Mouse (Mus musculus): ENCODE results near the gene Ect2. TPM values are rescaled to one million over a fixed set of nuclear protein-coding genes. Genes with fewer than 3 reads are reported as not detected.

Ect2 gene
- polyA plus RNA-seq, 1 experiment from 2014 or later: 13.6 TPM

DNA sequence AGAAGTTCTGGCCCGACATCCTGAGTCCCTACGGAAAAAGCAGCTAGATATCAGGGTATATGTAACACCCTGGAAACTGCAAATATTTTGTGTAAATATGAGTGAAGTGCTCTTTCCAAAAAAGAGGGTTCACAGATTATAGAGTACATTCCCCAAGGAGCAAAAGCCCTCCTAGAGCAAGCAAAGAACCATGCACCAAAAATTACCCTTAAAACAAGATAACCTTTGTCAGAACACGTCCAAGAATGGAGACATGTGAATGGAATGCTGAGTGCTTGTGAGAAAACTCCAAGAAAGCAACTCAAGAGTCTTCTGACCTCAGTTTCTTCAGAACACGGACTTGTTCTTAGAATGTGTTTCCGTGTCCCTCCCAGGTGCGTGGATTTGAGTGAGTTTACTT, 50.7 kb downstream of the Ect2 start:
- H3K4me3 ChIP-seq: no peak overlapping the region
- 94% methylated on average over 6 of the region's 6 CpGs for WGBS
- ATAC-seq (ENCODE audit: low FRiP score, low read depth): no peak

DNA sequence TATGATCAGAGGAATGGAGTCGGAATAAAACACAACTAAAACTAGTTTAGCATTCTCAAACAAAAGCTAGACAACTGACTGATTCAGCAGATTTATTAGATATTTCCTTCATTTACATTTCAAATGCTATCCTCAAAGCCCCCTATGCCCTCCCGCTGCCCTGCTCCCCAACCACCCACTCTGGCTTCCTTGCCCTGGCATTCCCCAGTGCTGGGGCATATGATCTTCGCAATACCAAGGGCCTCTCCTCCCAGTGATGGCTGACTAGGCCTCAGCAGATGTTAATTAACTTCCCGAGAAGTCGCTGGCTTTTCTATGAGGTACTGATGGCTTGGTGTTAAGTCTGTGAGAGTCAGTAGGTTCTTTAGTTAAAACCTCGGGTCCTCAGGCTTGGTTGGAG, 55.0 kb downstream of the Ect2 start:
- H3K36me3 ChIP-seq: no peaks in the 10 kb centered on the region
- H3K27ac ChIP-seq (replicated peaks): no peak overlapping the region
- WGBS: 91% methylated on average over 6 of the region's 6 CpGs
- no peak overlapping the region for H3K4me3 ChIP-seq
- H3K4me1 ChIP-seq (replicated peaks): no peaks in the 10 kb centered on the region
- no peak overlapping the region for H3K9ac ChIP-seq
- H3K9me3 ChIP-seq: no peaks in the 10 kb centered on the region
- no peak for ATAC-seq (ENCODE audit: low FRiP score, low read depth)
- H3K4me2 ChIP-seq: no peak overlapping the region
- H3K27me3 ChIP-seq: no peaks in the 10 kb centered on the region

More for the DNA sequence above, 50.7 kb downstream of the Ect2 start:
- Histone ChIP-seq H3K9me3 (no peaks in the 10 kb centered on the region), H3K36me3 (no peaks in the 10 kb centered on the region), H3K27me3 (no peaks in the 10 kb centered on the region), H3K4me2 (no peak overlapping the region), H3K27ac (replicated peaks) (no peak overlapping the region), H3K4me1 (replicated peaks) (no peaks in the 10 kb centered on the region), H3K9ac (no peak overlapping the region)

DNA sequence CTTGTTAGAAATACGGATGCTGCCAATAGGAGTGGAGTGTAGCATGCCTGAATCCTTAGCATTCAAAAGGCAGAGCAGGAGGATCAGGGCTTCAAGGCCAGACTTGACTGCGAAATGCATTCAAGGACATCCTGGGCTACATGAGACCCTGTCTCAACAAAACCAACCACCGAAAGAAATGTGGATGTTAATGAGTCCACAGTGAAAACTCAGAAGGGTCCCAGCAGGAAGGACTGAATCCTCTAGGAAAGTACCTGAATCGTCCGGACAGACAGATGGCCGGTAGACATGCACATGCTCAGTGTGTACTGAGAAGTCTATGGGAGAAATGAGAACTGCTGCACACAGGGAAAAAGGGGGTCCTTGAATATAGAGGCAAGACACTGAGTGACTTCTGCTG, 67.5 kb downstream of the Ect2 start:
- ATAC-seq (ENCODE audit: low FRiP score, low read depth): no peak
- Histone ChIP-seq H3K4me1 (replicated peaks) (no peaks in the 10 kb centered on the region), H3K27me3 (no peaks in the 10 kb centered on the region), H3K4me3 (no peak overlapping the region), H3K9ac (no peak overlapping the region), H3K27ac (replicated peaks) (no peak overlapping the region), H3K4me2 (no peak overlapping the region), H3K9me3 (no peaks in the 10 kb centered on the region), H3K36me3 (no peaks in the 10 kb centered on the region)
- 97% methylated on average over 6 of the region's 6 CpGs for whole genome bisulfite sequencing

DNA sequence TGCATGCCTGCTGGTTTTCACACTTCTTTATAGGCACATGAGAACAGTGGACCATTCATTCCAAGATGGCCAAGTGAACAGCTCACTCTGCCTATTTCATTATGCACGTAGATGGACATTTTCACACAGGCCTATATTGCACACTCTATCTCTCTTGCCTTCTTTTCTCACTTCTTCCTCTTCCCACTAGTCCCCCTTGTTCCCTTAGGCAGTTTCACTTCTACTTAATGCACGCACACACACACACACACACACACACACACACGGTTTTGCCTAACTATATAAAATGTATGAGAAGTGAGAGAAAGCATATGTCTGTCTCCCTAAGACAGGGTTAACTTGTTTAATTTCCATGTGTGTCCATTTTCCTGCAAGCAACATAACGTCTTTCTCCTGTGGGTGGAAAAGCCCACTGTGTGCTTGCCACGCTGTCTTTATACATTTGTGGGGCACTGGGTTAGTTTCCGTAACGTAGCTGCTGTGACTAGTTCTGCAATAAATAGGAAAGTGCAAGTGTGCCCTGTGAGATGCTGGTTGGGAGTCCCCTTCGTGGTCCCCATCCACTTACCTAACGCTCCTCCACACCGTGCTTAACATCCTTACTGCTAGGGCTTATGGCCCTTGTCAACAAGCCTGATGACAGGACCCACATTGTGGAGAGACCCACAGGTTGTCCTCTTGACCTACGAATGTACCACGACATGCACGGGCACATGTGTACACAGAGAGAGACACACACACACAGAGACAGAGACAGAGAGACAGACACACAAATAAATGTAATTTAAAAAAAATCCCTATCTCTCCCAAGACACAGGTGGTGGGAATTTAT, 72.2 kb downstream of the Ect2 start:
- no peak for ATAC-seq (ENCODE audit: low FRiP score, low read depth)
- H3K9ac ChIP-seq: no peak overlapping the region
- H3K4me2 ChIP-seq: no peak overlapping the region
- H3K4me1 ChIP-seq (replicated peaks): no peaks in the 10 kb centered on the region
- H3K9me3 ChIP-seq: no peaks in the 10 kb centered on the region
- no peaks in the 10 kb centered on the region for H3K36me3 ChIP-seq
- 90% methylated on average over 13 of the region's 13 CpGs for WGBS
- no peak overlapping the region for H3K4me3 ChIP-seq
- H3K27ac ChIP-seq (replicated peaks): no peak overlapping the region
- H3K27me3 ChIP-seq: no peaks in the 10 kb centered on the region

DNA sequence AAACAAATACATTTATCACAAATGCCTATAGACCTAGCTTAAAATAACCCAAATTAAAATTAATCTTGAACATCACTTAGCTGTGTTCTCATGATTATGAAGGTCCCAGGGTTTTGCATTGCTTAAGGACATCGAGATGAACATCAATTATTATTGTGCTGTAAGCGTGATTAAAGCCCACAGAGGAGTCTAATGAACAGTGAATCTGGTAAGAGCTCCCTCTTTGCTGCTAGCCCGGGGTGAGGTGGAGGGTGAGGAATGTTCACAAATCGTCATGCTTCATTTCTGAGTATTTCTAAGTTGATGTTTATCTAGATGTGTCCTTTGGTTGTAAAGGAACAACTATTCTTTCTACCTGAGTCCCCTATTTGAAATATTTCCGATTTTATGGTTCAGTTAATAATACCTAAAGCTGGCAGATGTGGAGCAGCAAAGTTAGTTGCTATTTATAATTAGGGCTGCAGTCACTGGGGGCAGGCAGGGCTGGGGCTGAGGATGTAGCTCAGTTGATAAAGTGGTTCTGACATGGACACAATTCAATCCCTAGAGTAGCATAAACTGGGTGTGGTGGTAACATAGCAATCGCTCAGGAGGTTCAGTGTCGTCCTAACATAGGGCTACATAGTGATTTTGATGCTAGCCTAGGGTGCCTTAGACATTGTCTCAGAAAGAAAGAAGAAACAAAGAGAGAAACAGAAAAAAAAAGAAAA, 73.5 kb downstream of the Ect2 start:
- ATAC-seq (ENCODE audit: low FRiP score, low read depth): no peak
- Histone ChIP-seq H3K27ac (replicated peaks) (no peak overlapping the region), H3K9me3 (no peaks in the 10 kb centered on the region), H3K9ac (no peak overlapping the region), H3K4me3 (no peak overlapping the region), H3K27me3 (no peaks in the 10 kb centered on the region), H3K4me1 (replicated peaks) (no peaks in the 10 kb centered on the region), H3K4me2 (no peak overlapping the region), H3K36me3 (no peaks in the 10 kb centered on the region)
- 65% methylated on average over 7 of the region's 7 CpGs for WGBS

DNA sequence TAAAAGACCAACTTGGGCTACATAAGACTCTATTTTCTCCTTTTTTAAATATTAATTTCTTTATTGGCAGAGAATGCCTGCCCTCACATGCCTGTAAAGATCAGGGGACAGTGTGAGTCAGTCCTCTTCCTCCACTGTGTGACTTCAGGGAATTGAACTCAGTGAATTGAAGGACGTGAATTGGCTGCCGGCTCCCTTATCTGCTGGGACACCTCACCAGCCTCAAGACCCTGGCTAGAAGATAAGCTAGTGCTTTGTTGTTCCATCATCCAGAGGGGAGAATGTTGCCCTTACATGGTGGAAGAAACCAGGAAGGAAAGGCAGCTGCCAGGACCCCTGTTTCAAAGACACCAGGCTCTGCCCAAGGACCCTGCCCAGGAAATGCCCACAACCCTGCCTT, 79.8 kb downstream of the Ect2 start:
- Histone ChIP-seq H3K4me1 (replicated peaks) (no peaks in the 10 kb centered on the region), H3K27me3 (no peaks in the 10 kb centered on the region), H3K36me3 (no peaks in the 10 kb centered on the region), H3K4me2 (no peak overlapping the region), H3K9me3 (no peaks in the 10 kb centered on the region), H3K4me3 (no peak overlapping the region), H3K27ac (replicated peaks) (no peak overlapping the region), H3K9ac (no peak overlapping the region)
- WGBS: 100% methylated on average over 2 of the region's 2 CpGs
- no peak for ATAC-seq (ENCODE audit: low FRiP score, low read depth)

DNA sequence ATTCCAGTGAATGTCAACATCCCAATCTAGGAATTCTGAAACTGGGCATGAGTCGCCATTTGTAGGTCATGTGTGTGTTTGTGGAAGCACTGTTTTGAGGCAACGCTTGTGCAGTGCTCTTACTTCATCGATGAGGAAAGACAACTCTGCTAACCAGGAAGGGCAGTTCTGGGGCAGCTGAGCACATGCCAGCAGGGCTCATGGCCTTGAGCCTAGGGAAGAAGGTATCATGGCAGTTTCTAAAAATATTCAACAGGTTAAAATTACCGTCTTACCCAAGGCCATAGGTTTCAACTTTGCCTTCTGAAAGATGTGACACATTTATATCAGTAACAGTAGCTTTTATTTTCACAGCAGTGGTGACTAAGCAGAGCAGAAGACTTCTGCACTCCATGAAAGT, 82.0 kb downstream of the Ect2 start:
- H3K36me3 ChIP-seq: no peaks in the 10 kb centered on the region
- no peaks in the 10 kb centered on the region for H3K27me3 ChIP-seq
- no peak overlapping the region for H3K4me2 ChIP-seq
- H3K27ac ChIP-seq (replicated peaks): no peak overlapping the region
- H3K9me3 ChIP-seq: no peaks in the 10 kb centered on the region
- no peak overlapping the region for H3K4me3 ChIP-seq
- H3K9ac ChIP-seq: no peak overlapping the region
- WGBS: 95% methylated on average over 4 of the region's 4 CpGs
- ATAC-seq (ENCODE audit: low FRiP score, low read depth): no peak
- H3K4me1 ChIP-seq (replicated peaks): no peaks in the 10 kb centered on the region

DNA sequence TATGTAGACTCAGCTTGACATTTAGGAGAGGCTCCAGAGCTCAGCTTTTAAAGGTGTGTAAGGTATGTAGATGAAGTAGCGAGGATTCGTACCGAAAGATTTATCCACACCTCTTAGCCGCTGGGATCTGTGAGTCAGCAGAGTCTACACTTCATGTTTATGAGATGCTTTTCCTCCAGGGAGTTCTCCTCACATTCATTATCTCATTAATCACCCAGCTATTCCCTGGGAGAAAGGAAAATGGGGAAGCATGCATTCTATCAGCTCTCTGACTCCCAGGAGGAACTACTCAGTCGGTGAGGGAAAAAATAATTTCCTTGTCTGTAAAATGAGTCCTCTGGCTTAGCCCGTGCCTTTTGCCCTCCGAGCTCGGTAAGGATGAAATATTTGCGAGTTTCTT, 83.3 kb downstream of the Ect2 start:
- Histone ChIP-seq H3K4me2 (0 out of 2 replicates have a peak overlapping the region, but pooled peaks have one; percentile 4), H3K4me1 (replicated peaks) (no peaks in the 10 kb centered on the region), H3K27me3 (no peaks in the 10 kb centered on the region), H3K9me3 (no peaks in the 10 kb centered on the region), H3K9ac (no peak overlapping the region), H3K27ac (replicated peaks) (0 out of 2 replicates have a peak overlapping the region, but pooled peaks have one; percentile 18), H3K36me3 (no peaks in the 10 kb centered on the region), H3K4me3 (no peak overlapping the region)
- 46% methylated on average over 9 of the region's 9 CpGs for WGBS
- 0 out of 2 replicates have a peak, but pooled peaks have one; percentile 66 for ATAC-seq (ENCODE audit: low FRiP score, low read depth)

DNA sequence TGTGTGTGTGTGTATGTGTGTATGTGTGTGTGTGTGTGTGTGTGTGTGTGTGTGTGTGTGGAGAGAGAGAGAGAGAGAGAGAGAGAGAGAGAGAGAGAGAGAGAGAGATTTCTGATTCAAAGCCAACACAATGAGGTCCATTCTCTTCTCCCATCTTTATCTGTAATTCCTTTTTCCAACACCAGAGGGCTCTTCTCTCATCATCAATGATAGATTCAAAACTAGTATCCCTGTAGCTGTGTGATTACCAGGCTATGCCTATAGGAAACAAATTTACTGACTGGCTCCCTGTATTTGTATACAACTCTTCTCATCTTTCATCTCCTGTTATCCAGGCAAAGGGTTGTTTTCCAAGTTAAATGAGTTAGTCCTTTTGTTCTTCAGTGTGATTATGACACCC, 86.5 kb downstream of the Ect2 start:
- Histone ChIP-seq H3K36me3 (no peaks in the 10 kb centered on the region), H3K4me2 (no peak overlapping the region), H3K27ac (replicated peaks) (no peak overlapping the region), H3K4me3 (no peak overlapping the region), H3K4me1 (replicated peaks) (no peaks in the 10 kb centered on the region), H3K9me3 (no peaks in the 10 kb centered on the region), H3K9ac (no peak overlapping the region), H3K27me3 (no peaks in the 10 kb centered on the region)
- no peak for ATAC-seq (ENCODE audit: low FRiP score, low read depth)

DNA sequence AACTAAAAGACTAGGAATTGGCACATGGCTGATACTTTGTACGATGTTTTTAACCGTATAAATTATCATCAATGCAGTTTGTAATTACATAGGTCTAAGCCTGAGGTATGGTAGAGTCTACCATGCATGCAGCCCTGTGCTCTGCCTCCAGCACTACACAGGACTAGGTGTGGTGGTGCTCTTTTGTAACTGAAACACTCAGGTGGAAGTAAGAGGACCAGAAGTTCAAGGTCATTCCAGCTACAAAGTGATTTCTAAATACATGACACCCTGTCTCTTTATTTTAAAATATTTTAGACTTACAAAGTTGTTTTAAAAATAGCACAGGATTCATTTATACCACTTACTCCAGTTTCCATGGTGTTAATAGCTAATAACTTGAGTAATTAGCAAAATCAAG, 88.8 kb downstream of the Ect2 start:
- Histone ChIP-seq H3K4me2 (no peak overlapping the region), H3K4me1 (replicated peaks) (0 out of 2 replicates have a peak, but pooled peaks cover 2% of the 10 kb centered on the region), H3K9ac (no peak overlapping the region), H3K36me3 (no peaks in the 10 kb centered on the region), H3K27ac (replicated peaks) (no peak overlapping the region), H3K4me3 (no peak overlapping the region), H3K9me3 (no peaks in the 10 kb centered on the region), H3K27me3 (no peaks in the 10 kb centered on the region)
- 96% methylated on average over 2 of the region's 2 CpGs for whole genome bisulfite sequencing
- ATAC-seq (ENCODE audit: low FRiP score, low read depth): no peak

DNA sequence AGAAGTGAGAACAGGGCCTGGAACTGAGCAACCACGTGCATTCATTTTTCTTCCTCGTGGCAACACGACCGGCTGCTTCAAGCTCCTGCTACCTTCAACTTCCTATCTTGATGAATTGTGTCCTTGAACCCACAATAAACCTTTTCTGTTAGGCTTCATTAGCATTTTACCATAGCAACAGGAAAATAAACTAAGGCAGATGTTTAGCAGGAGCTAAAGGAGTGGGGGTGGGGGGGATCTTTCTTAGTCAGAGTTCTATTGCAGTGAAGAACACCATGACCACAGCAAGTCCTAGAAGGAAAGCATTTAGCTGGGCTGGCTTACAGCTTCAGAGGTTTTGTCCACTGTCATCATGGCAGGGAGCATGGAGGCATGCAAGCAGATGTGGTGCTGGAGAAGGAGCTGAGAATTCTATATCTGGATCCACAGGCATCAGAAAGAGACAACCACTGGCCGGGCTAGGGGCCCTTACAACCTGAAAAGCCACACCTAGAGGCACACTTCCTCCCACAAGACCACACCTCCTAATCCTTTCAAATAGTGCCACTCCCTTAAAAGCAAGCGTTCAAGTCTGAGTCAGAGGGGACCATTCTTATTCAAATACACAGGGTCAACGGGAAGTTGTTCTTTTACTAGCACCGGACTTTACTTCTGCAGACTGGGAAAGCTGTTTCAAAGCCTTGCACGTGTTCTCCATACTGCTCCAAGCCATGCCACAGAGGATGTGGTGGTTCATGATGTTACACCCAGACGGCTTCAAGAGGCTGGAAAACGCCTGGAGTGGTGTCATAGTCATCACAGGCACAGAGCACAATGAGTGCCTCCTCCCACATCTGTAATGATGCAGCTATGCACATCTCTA, 90.0 kb downstream of the Ect2 start:
- ATAC-seq (ENCODE audit: low FRiP score, low read depth): no peak
- no peaks in the 10 kb centered on the region for H3K36me3 ChIP-seq
- WGBS: 66% methylated on average over 11 of the region's 11 CpGs

DNA sequence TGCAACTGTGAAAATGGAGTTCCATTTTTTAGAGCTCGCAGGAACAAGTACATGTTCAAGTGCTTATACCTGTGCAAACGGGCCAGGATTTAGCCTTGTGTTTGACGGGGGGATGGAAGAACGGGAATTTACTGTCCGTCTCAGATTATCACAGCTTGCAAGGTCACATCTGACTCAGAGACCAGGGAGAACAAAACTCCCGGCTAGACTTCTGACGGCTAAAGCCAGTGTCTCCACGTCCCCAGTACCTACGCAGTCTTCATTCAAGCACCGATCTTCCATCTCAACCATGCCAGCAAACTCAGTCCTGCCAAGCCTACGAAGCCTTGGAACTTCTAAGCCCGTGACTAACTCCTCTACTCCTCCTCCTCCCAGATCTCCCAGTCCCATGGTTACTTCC, 93.2 kb downstream of the Ect2 start:
- Histone ChIP-seq H3K9me3 (0 out of 2 replicates have a peak, but pooled peaks cover 4% of the 10 kb centered on the region), H3K4me1 (replicated peaks) (0 out of 2 replicates have a peak, but pooled peaks cover 7% of the 10 kb centered on the region), H3K27ac (replicated peaks) (no peak overlapping the region), H3K27me3 (no peaks in the 10 kb centered on the region), H3K9ac (no peak overlapping the region), H3K4me2 (no peak overlapping the region), H3K4me3 (no peak overlapping the region), H3K36me3 (no peaks in the 10 kb centered on the region)
- 89% methylated on average over 12 of the region's 12 CpGs for WGBS
- ATAC-seq (ENCODE audit: low FRiP score, low read depth): no peak

More for the DNA sequence above, 90.0 kb downstream of the Ect2 start:
- Histone ChIP-seq H3K27me3 (no peaks in the 10 kb centered on the region), H3K9ac (no peak overlapping the region), H3K4me2 (no peak overlapping the region), H3K4me3 (no peak overlapping the region), H3K4me1 (replicated peaks) (0 out of 2 replicates have a peak, but pooled peaks cover 7% of the 10 kb centered on the region), H3K9me3 (no peaks in the 10 kb centered on the region), H3K27ac (replicated peaks) (no peak overlapping the region)

Data from hindbrain, embryonic 15.5 days (tissue).